Mouse (Mus musculus): ENCODE data around the gene Syt1. TPM values are rescaled to one million over a fixed set of nuclear protein-coding genes. Genes with fewer than 3 reads are reported as not detected.

The Syt1 gene
- total RNA-seq, 2 experiments from 2014 or later, result 932 TPM

GRCm38 (mm10) chr10:108892441-108892840, 118.3 kb downstream of the Syt1 start:
- DNase-seq (ENCODE audit: extremely low spot score in 1 of 2, low spot score in 2 of 2), result no peak
- intact Hi-C loops (cut with DNase I), result no loop called here

- no peak for DNase-seq (ENCODE audit: extremely low spot score in 1 of 2, low spot score in 2 of 2)
- intact Hi-C loops (cut with DNase I), result no loop called here
Observed at GRCm38 (mm10) chr10:108889084-108889483, 121.7 kb downstream of the Syt1 start.

GRCm38 (mm10) chr10:108886781-108887180, 124.0 kb downstream of the Syt1 start:
- DNase-seq (ENCODE audit: extremely low spot score in 1 of 2, low spot score in 2 of 2), result no peak
- intact Hi-C loops (cut with DNase I), result no loop called here

GRCm38 (mm10) chr10:108885769-108886168, 125.0 kb downstream of the Syt1 start:
- DNase-seq (ENCODE audit: extremely low spot score in 1 of 2, low spot score in 2 of 2), result no peak
- intact Hi-C loops (cut with DNase I), result no loop called here

GRCm38 (mm10) chr10:108884520-108884919, 126.3 kb downstream of the Syt1 start:
- no peak for DNase-seq (ENCODE audit: extremely low spot score in 1 of 2, low spot score in 2 of 2)
- intact Hi-C loops (cut with DNase I), result no loop called here

GRCm38 (mm10) chr10:108880372-108880771, 130.4 kb downstream of the Syt1 start:
- no peak for DNase-seq (ENCODE audit: extremely low spot score in 1 of 2, low spot score in 2 of 2)
- intact Hi-C loops (cut with DNase I), result no loop called here

- DNase-seq (ENCODE audit: extremely low spot score in 1 of 2, low spot score in 2 of 2), result no peak
- intact Hi-C loops (cut with DNase I), result no loop called here
Observed at GRCm38 (mm10) chr10:108875730-108876129, 135.1 kb downstream of the Syt1 start.

- intact Hi-C loops (cut with DNase I), result no loop called here
- DNase-seq (ENCODE audit: extremely low spot score in 1 of 2, low spot score in 2 of 2), result no peak
Observed at GRCm38 (mm10) chr10:108874687-108875086, 136.1 kb downstream of the Syt1 start.

GRCm38 (mm10) chr10:108872359-108872758, 138.4 kb downstream of the Syt1 start:
- intact Hi-C loops (cut with DNase I), result no loop called here
- no peak for DNase-seq (ENCODE audit: extremely low spot score in 1 of 2, low spot score in 2 of 2)

GRCm38 (mm10) chr10:108870586-108870985, 140.2 kb downstream of the Syt1 start:
- DNase-seq (ENCODE audit: extremely low spot score in 1 of 2, low spot score in 2 of 2), result no peak
- intact Hi-C loops (cut with DNase I), result no loop called here

GRCm38 (mm10) chr10:108868136-108868535, 142.6 kb downstream of the Syt1 start:
- DNase-seq (ENCODE audit: extremely low spot score in 1 of 2, low spot score in 2 of 2), result no peak
- intact Hi-C loops (cut with DNase I), result no loop called here

GRCm38 (mm10) chr10:108867202-108867601, 143.6 kb downstream of the Syt1 start:
- intact Hi-C loops (cut with DNase I), result no loop called here
- DNase-seq (ENCODE audit: extremely low spot score in 1 of 2, low spot score in 2 of 2), result peak in 1 of 2 experiments; percentile 27

- DNase-seq (ENCODE audit: extremely low spot score in 1 of 2, low spot score in 2 of 2), result no peak
- intact Hi-C loops (cut with DNase I), result no loop called here
Observed at GRCm38 (mm10) chr10:108865586-108865985, 145.2 kb downstream of the Syt1 start.

- intact Hi-C loops (cut with DNase I), result no loop called here
- DNase-seq (ENCODE audit: extremely low spot score in 1 of 2, low spot score in 2 of 2), result no peak
Observed at GRCm38 (mm10) chr10:108855986-108856385, 154.8 kb downstream of the Syt1 start.

- intact Hi-C loops (cut with DNase I), result no loop called here
- no peak for DNase-seq (ENCODE audit: extremely low spot score in 1 of 2, low spot score in 2 of 2)
Observed at GRCm38 (mm10) chr10:108852757-108853156, 158.0 kb downstream of the Syt1 start.

GRCm38 (mm10) chr10:108837434-108837833, 173.3 kb downstream of the Syt1 start:
- intact Hi-C loops (cut with DNase I), result no loop called here
- no peak for DNase-seq (ENCODE audit: extremely low spot score in 1 of 2, low spot score in 2 of 2)

- DNase-seq (ENCODE audit: extremely low spot score in 1 of 2, low spot score in 2 of 2), result no peak
- intact Hi-C loops (cut with DNase I), result no loop called here
Observed at GRCm38 (mm10) chr10:108832248-108832647, 178.5 kb downstream of the Syt1 start.

- DNase-seq (ENCODE audit: extremely low spot score in 1 of 2, low spot score in 2 of 2), result no peak
- intact Hi-C loops (cut with DNase I), result no loop called here
Observed at GRCm38 (mm10) chr10:108831801-108832200, 179.0 kb downstream of the Syt1 start.

GRCm38 (mm10) chr10:108822273-108822672, 188.5 kb downstream of the Syt1 start:
- no peak for DNase-seq (ENCODE audit: extremely low spot score in 1 of 2, low spot score in 2 of 2)
- intact Hi-C loops (cut with DNase I), result no loop called here

- DNase-seq (ENCODE audit: extremely low spot score in 1 of 2, low spot score in 2 of 2), result no peak
- intact Hi-C loops (cut with DNase I), result no loop called here
Observed at GRCm38 (mm10) chr10:108815339-108815738, 195.4 kb downstream of the Syt1 start.

GRCm38 (mm10) chr10:108804380-108804779, 206.4 kb downstream of the Syt1 start:
- DNase-seq (ENCODE audit: extremely low spot score in 1 of 2, low spot score in 2 of 2), result no peak
- intact Hi-C loops (cut with DNase I), result no loop called here

- no peak for DNase-seq (ENCODE audit: extremely low spot score in 1 of 2, low spot score in 2 of 2)
- intact Hi-C loops (cut with DNase I), result no loop called here
Observed at GRCm38 (mm10) chr10:108800776-108801175, 210.0 kb downstream of the Syt1 start.

Measured in left cerebral cortex, postnatal 10 days (tissue).